Mouse (Mus musculus) embryo, embryonic 10 days (tissue): ENCODE measurements around the gene Musk.
A peak's percentile ranks its signal among the peaks of the same experiment; 100 is the strongest.

Experiments used
- DNase-seq: peaks from one replicate; pipeline ENCODE4 v3.0.0-alpha.2; 2015; ENCODE audit warnings: low spot score

Musk gene

DNA sequence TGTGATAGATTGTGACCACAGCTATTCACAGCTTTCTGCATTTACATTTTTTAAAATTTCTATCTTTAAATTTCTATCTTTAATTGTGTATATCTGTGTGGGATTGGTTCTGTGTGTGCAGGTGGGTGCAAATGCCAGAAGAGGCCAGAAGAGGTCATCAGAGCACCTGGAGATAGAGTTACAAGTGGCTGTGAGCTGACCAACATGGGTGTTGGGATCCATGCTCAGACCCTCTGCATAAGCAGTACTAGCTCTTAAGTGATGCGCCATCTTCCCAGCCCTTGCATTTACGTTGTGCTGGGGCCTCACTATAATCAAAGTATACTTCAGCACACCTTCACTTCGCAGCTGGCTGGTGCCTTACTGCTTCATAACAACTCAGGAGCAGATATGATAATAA is 129.8 kb downstream of the Musk start:
- no peak for DNase-seq

GRCm38 (mm10) chr4:58417319-58417718 is 131.6 kb downstream of the Musk start:
- no peak for DNase-seq

GRCm38 (mm10) chr4:58419225-58419624 is 133.5 kb downstream of the Musk start:
- DNase-seq = peak; percentile 28

DNA sequence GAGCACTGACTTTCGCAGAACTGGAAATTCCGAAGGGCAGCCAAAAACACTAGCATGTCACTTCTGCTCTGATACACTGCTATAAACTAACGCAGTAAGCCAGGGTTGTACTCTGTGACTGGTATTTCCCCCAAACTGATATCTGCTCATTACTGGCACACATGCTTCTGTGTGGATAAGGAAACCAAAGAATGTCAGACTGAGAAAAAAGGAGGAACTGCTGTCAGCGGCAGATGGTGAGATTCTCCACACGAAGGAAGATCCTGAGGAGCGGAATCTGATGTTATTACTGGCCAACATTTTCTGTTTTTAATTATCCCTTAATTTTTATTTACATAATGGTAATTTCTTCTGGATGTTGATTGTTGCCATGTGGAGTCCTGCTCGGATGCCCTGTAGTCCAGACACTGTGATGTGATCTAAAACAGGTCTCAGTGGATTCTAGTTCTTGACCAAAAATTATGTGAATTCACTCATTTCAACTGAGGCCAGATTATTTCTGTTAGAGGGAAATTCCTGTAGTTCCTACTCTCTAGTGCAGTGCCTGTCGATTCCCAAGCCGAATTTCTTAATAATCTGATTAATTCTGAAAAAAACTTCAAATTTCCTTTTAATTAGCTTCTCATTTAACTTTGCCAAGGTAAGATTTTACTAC is 137.6 kb downstream of the Musk start:
- DNase-seq = peak; percentile 13
